Mouse (Mus musculus) midbrain, postnatal 0 days (tissue): ENCODE data around the gene Mogat2. TPM values are rescaled to one million over a fixed set of nuclear protein-coding genes. Genes with fewer than 3 reads are reported as not detected.

Source experiments
- ATAC-seq: fragments of 200-750 bp; cut with Nextera tagmentation; 2 replicates; pipeline ENCODE4 v1.8.0; 2017; ENCODE audit warnings: moderate number of reproducible peaks, mild to moderate bottlenecking, moderate TSS enrichment, moderate library complexity; ENCODE audit not compliant: low FRiP score
- DNase-seq: peaks from one replicate; pipeline ENCODE4 v3.0.0-alpha.2; 2015; ENCODE audit warnings: low spot score
- H3K27ac ChIP-seq: fragments of 300-500 bp; sonication (generic); 2 replicates; pipeline ENCODE4 v1.5.1; 2014; ENCODE audit warnings: low read depth, mild to moderate bottlenecking, low read length, mixed read lengths
- H3K27me3 ChIP-seq: fragments of 300-500 bp; sonication (generic); 2 replicates; pipeline ENCODE4 v1.6.1; 2014; ENCODE audit warnings: low read length, control low read depth, mixed read lengths; ENCODE audit not compliant: insufficient read depth
- H3K36me3 ChIP-seq: fragments of 300-500 bp; sonication (generic); 2 replicates; pipeline ENCODE4 v1.6.1; 2014; ENCODE audit warnings: low read length, control low read depth, mixed read lengths; ENCODE audit not compliant: insufficient read depth
- H3K4me1 ChIP-seq: fragments of 300-500 bp; sonication (generic); 2 replicates; pipeline ENCODE4 v1.6.1; 2014; ENCODE audit warnings: mild to moderate bottlenecking, control low read depth, antibody characterized with exemption, low read length, mixed read lengths; ENCODE audit not compliant: insufficient read depth
- H3K4me2 ChIP-seq: fragments of 300-500 bp; sonication (generic); 2 replicates; pipeline ENCODE4 v1.6.1; 2014; ENCODE audit warnings: low read depth, mild to moderate bottlenecking, low read length, mixed read lengths; ENCODE audit not compliant: poor library complexity, severe bottlenecking
- H3K4me3 ChIP-seq: fragments of 300-500 bp; sonication (generic); 2 replicates; pipeline ENCODE4 v1.5.1; 2014; ENCODE audit warnings: low read depth, mild to moderate bottlenecking, low read length, moderate library complexity
- H3K9ac ChIP-seq: fragments of 300-500 bp; sonication (generic); replicated peaks from 2 replicates; pipeline ENCODE4 v1.6.1; 2014; ENCODE audit warnings: mild to moderate bottlenecking, low read length, moderate library complexity, mixed read lengths; ENCODE audit not compliant: poor library complexity, severe bottlenecking
- H3K9me3 ChIP-seq: fragments of 300-500 bp; sonication (generic); 2 replicates; pipeline ENCODE4 v1.6.1; 2016; ENCODE audit warnings: low read length, control low read depth
- CTCF ChIP-seq: IDR thresholded peaks from 2 replicates; pipeline ENCODE4 v1.5.1; 2016; ENCODE audit warnings: antibody characterized with exemption, mild to moderate bottlenecking
- WGBS: fragments of 180-500 bp; shearing (Covaris S2); extraction: QIAGEN DNeasy Blood & Tissue Kit; methylation state at CpG from one replicate; pipeline ENCODE4 v1.1.7; 2014; 5-methylcytosine and 5-hydroxymethylcytosine counted together
- polyA plus RNA-seq: library from polyadenylated mRNA; unstranded; fragments of >200 nt; fragmentation: Nextera tagmentation; extraction: Ambion mirVana; gene quantifications from 2 replicates; pipeline ENCODE4 v1.2.1, GENCODE M21; 2015
- total RNA-seq: library from RNA; depleted of rRNA; stranded (reverse); fragments of >200 nt; gene quantifications from 2 replicates; pipeline ENCODE4 v1.2.3, GENCODE M21; 2014

Gene Mogat2
- total and polyA plus RNA-seq, 2 experiments from 2014 or later, result 0.38 TPM; not detected in 1

GRCm38 (mm10) chr7:99248906-99249581 lies 10.6 kb upstream of the Mogat2 start:
- WGBS, result under 1% methylated on average over 40 of the region's 44 CpGs
- H3K36me3 ChIP-seq, result no peaks in the 10 kb centered on the region
- DNase-seq (peak; percentile 19), ATAC-seq (peak; percentile 49; the same call in 1 of the 2 replicates)
- TF ChIP-seq CTCF, result no peak
- no peaks in the 10 kb centered on the region for H3K4me1 ChIP-seq
- H3K27ac ChIP-seq, result no peak overlapping the region
- no peak overlapping the region for H3K9ac ChIP-seq
- H3K27me3 ChIP-seq, result no peaks in the 10 kb centered on the region
- H3K9me3 ChIP-seq, result no peaks in the 10 kb centered on the region
- peak overlapping the region; percentile 40 for H3K4me3 ChIP-seq
- peak overlapping the region; percentile 61 for H3K4me2 ChIP-seq

GRCm38 (mm10) chr7:99248157-99248742 lies 9.8 kb upstream of the Mogat2 start:
- no peaks in the 10 kb centered on the region for H3K27me3 ChIP-seq
- no peaks in the 10 kb centered on the region for H3K9me3 ChIP-seq
- H3K4me1 ChIP-seq, result no peaks in the 10 kb centered on the region
- H3K4me3 ChIP-seq, result no peak overlapping the region
- WGBS, result 47% methylated on average over 5 of the region's 5 CpGs
- no peak for ATAC-seq
- H3K27ac ChIP-seq, result no peak overlapping the region
- TF ChIP-seq CTCF, result no peak
- H3K4me2 ChIP-seq, result no peak overlapping the region
- no peak for DNase-seq
- H3K9ac ChIP-seq, result no peak overlapping the region
- H3K36me3 ChIP-seq, result no peaks in the 10 kb centered on the region

GRCm38 (mm10) chr7:99242097-99242496 lies 3.7 kb upstream of the Mogat2 start:
- Histone ChIP-seq H3K9ac (no peak overlapping the region), H3K4me3 (no peak overlapping the region), H3K4me1 (no peaks in the 10 kb centered on the region), H3K27ac (no peak overlapping the region), H3K9me3 (no peaks in the 10 kb centered on the region), H3K27me3 (no peaks in the 10 kb centered on the region), H3K36me3 (no peaks in the 10 kb centered on the region), H3K4me2 (no peak overlapping the region)
- no peak for DNase-seq
- no peak for TF ChIP-seq CTCF
- WGBS, result 94% methylated on average over 11 of the region's 11 CpGs
- no peak for ATAC-seq

- H3K27me3 ChIP-seq, result no peaks in the 10 kb centered on the region
- no peak overlapping the region for H3K27ac ChIP-seq
- H3K4me3 ChIP-seq, result no peak overlapping the region
- no peaks in the 10 kb centered on the region for H3K36me3 ChIP-seq
- no peak for TF ChIP-seq CTCF
- 35% methylated on average over 8 of the region's 8 CpGs for WGBS
- no peaks in the 10 kb centered on the region for H3K9me3 ChIP-seq
- no peak overlapping the region for H3K4me2 ChIP-seq
- DNase-seq (no peak), ATAC-seq (no peak)
- H3K9ac ChIP-seq, result no peak overlapping the region
- H3K4me1 ChIP-seq, result no peaks in the 10 kb centered on the region
Measured at GRCm38 (mm10) chr7:99236888-99237660, 1.3 kb downstream of the Mogat2 start.

GRCm38 (mm10) chr7:99235657-99236056 lies 2.8 kb downstream of the Mogat2 start:
- no peaks in the 10 kb centered on the region for H3K9me3 ChIP-seq
- ATAC-seq, result no peak
- TF ChIP-seq CTCF, result no peak
- no peak overlapping the region for H3K4me3 ChIP-seq
- H3K27me3 ChIP-seq, result no peaks in the 10 kb centered on the region
- H3K36me3 ChIP-seq, result no peaks in the 10 kb centered on the region
- H3K4me1 ChIP-seq, result no peaks in the 10 kb centered on the region
- no peak overlapping the region for H3K4me2 ChIP-seq
- H3K9ac ChIP-seq, result no peak overlapping the region
- H3K27ac ChIP-seq, result no peak overlapping the region
- 74% methylated on average over 2 of the region's 2 CpGs for WGBS
- no peak for DNase-seq

- no peak for DNase-seq
- H3K4me1 ChIP-seq, result no peaks in the 10 kb centered on the region
- no peak overlapping the region for H3K4me2 ChIP-seq
- no peak overlapping the region for H3K4me3 ChIP-seq
- WGBS, result 42% methylated on average over 2 of the region's 2 CpGs
- TF ChIP-seq CTCF, result no peak
- H3K36me3 ChIP-seq, result no peaks in the 10 kb centered on the region
- H3K9ac ChIP-seq, result no peak overlapping the region
- no peaks in the 10 kb centered on the region for H3K9me3 ChIP-seq
- no peak overlapping the region for H3K27ac ChIP-seq
- H3K27me3 ChIP-seq, result no peaks in the 10 kb centered on the region
- ATAC-seq, result no peak
Measured at GRCm38 (mm10) chr7:99234916-99235315, 3.5 kb downstream of the Mogat2 start.
